Mouse (Mus musculus): ENCODE data around the gene Ssc4d. TPM values are rescaled to one million over a fixed set of nuclear protein-coding genes. Genes with fewer than 3 reads are reported as not detected.

Gene Ssc4d
- polyA plus RNA-seq (2012; rRNA removed): 1.3 and 4.9 TPM in 2 replicates

GRCm38 (mm10) chr5:135974365-135974764 lies at the start of gene Ssc4d:
Gene Ssc4d (minus strand): TSS chr5:135974531.

GRCm38 (mm10) chr5:135994725-135995687 lies 20.7 kb upstream of the Ssc4d start, which contains the start of gene Dtx2:
Gene Dtx2 (plus strand): TSS chr5:135994800.

DNA sequence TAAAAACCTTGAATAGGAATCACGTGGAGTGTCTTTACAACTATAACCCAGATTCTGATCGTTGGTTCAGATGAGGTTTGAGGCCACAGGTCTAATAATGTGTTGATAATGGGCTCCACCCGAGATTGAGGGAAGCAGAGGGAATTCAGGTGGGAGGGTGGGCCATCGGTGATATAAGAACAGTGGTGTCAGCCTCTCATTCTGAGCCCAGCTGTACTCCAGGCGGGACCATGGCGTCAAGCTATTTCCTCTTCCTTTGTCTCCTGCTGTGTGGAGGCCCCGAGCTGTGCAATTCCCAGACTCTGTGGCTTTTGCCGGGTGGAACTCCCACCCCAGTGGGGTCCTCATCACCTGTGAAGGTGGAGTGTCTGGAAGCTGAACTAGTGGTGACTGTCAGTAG lies 5.6 kb upstream of the Ssc4d start, which contains the start of gene Zp3:
TSS of gene Zp3 (plus strand) at position 196 of the 400 bp plus-strand sequence.

DNA sequence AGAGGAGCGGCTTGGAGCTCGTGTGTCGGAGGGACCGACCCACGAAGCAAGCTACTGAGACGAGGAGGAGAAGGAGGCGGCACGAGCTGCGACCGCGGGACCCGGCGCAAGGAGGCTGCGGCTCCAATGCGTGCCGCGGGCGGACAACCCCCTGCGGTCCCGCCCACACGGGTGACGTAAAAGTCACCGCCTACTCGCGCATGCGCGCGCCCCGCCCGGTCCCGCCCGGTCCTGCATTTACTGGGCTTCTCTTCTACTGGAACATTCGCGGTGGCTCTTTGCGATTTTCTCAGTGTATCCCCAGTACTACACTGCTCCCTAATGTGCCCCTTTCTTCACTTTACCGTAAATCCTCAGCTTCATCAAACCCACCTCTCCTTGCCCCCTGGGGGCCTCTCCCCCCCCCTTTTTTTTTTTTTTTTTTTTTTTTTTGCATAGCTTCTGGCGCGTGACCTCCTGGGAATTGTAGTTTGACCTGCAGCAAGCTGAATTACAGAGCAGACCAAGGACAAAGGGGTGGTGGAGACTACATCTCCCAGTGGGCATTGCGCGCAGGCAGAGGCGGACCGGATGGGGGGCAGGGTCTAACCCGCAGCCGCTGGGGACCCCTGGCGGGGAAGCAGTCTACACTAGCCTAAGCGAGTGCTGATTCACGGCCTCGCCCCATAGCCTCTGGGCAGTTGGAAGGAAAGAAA lies 39.7 kb downstream of the Ssc4d start, which contains the start of gene Ywhag:
TSS of gene Ywhag (minus strand) at position 136 of the 695 bp plus-strand sequence.

Other genes with a start within 250 kb of the Ssc4d start
- 17.2 and 21.9 TPM in 2 replicates for gene Tmem120a, start 230.1 kb downstream of the Ssc4d start, polyA plus RNA-seq (2012; rRNA removed)
- gene Styxl1, start 196.1 kb downstream of the Ssc4d start, polyA plus RNA-seq (2012; rRNA removed): 0.09 TPM in 1 of 2 replicates, not detected in the other
- 368 and 514 TPM in 2 replicates for gene Mdh2, start 196.1 kb downstream of the Ssc4d start, polyA plus RNA-seq (2012; rRNA removed)
- 25.2 and 42.1 TPM in 2 replicates for gene Srrm3, start 167.6 kb downstream of the Ssc4d start, polyA plus RNA-seq (2012; rRNA removed)
- gene Hspb1, start 86.6 kb downstream of the Ssc4d start, polyA plus RNA-seq (2012; rRNA removed): 17.4 and 33.9 TPM in 2 replicates
- 154 and 188 TPM in 2 replicates for gene Ywhag, start 39.9 kb downstream of the Ssc4d start, polyA plus RNA-seq (2012; rRNA removed)
- 0.09 and 0.10 TPM in 2 replicates for gene Zp3, start 5.6 kb upstream of the Ssc4d start, polyA plus RNA-seq (2012; rRNA removed)
- 17.9 and 23.2 TPM in 2 replicates for gene Dtx2, start 20.3 kb upstream of the Ssc4d start, polyA plus RNA-seq (2012; rRNA removed)
- 1.2 and 5.9 TPM in 2 replicates for gene Upk3b, start 64.0 kb upstream of the Ssc4d start, polyA plus RNA-seq (2012; rRNA removed)
- gene Upk3bl, start 80.0 kb upstream of the Ssc4d start, polyA plus RNA-seq (2012; rRNA removed): 0.40 and 1.4 TPM in 2 replicates
- 9.6 and 11.6 TPM in 2 replicates for gene Rasa4, start 109.4 kb upstream of the Ssc4d start, polyA plus RNA-seq (2012; rRNA removed)
- 60.6 and 156 TPM in 2 replicates for gene Polr2j, start 142.1 kb upstream of the Ssc4d start, polyA plus RNA-seq (2012; rRNA removed)
- 57.3 and 57.6 TPM in 2 replicates for gene Lrwd1, start 161.5 kb upstream of the Ssc4d start, polyA plus RNA-seq (2012; rRNA removed)
- gene Alkbh4, start 161.6 kb upstream of the Ssc4d start, polyA plus RNA-seq (2012; rRNA removed): 18.0 and 18.6 TPM in 2 replicates
- gene Orai2, start 196.2 kb upstream of the Ssc4d start, polyA plus RNA-seq (2012; rRNA removed): 11.4 and 12.2 TPM in 2 replicates
- 55.9 and 83.2 TPM in 2 replicates for gene Prkrip1, start 224.4 kb upstream of the Ssc4d start, polyA plus RNA-seq (2012; rRNA removed)